Mouse (Mus musculus): ENCODE results near the gene S100a8.

GRCm38 (mm10) chr3:90631984-90632383 lies 36.8 kb upstream of the S100a8 start:
- TF ChIP-seq MYOD1 (IDR thresholded peaks at IDR 0.05; ENCODE audit: control insufficient read depth, insufficient read length, low read depth): no peak
- TF ChIP-seq CTCF (IDR thresholded peaks at IDR 0.05; ENCODE audit: control insufficient read depth, insufficient read depth, insufficient read length): no peak
- no peak for TF ChIP-seq MAX (IDR thresholded peaks at IDR 0.05)
- TF ChIP-seq USF1 (IDR thresholded peaks at IDR 0.05; ENCODE audit: low read depth): no peak
- TF ChIP-seq MYOG (IDR thresholded peaks at IDR 0.05; ENCODE audit: control insufficient read depth, extremely low read depth, insufficient read length): no peak
- no peak for TF ChIP-seq CEBPB (IDR thresholded peaks at IDR 0.05; ENCODE audit: low read depth)
- no peak for TF ChIP-seq FOSL1 (IDR thresholded peaks at IDR 0.05; ENCODE audit: insufficient read depth, low read length, poor library complexity, severe bottlenecking)

Data from C2C12 (cell line).